9 mouse cellular contexts compared by ENCODE assay signal in genomic region chr1:172220414-172220813, GRCm38 (mm10). TPM values are rescaled to one million over a fixed set of nuclear protein-coding genes. Genes with fewer than 3 reads are reported as not detected.
DNase-seq lines count a peak whose midpoint lies in the region; ATAC-seq and TF ChIP-seq lines count a peak whose summit lies in the region.
"Had no signal": no experiment of that assay in that cellular context is flagged by ENCODE, and none has a peak within 500 bp of the region (broad histone marks: within the 10 kb centered on the region; RNA-seq: fewer than 3 reads in every experiment).

No protein-coding gene starts in this region.

- peak overlapping the region; percentile 77 for H3K4me3 ChIP-seq in gastrocnemius, adult 2 months
- H3K4me3 ChIP-seq in hindbrain, embryonic 13.5 days: no peak overlapping the region
- no peak overlapping the region for H3K4me3 ChIP-seq in limb, embryonic 14.5 days (replicated peaks; ENCODE audit: low read length)
- no peak overlapping the region for H3K4me3 ChIP-seq in cerebellum, adult 2 months (replicated peaks; ENCODE audit: insufficient read depth, low read depth, low read length)

- intact Hi-C loops in gastrocnemius, adult 2 months (cut with DNase I): loop anchor here (2.0 kb wide), 1 partner anchor 72 kb away; the partner anchor contains the start of gene Dcaf8
- intact Hi-C loops in left cerebral cortex, postnatal 36 days (cut with DNase I): no loop called here

- no peak for TF ChIP-seq POLR2A in limb, embryonic 14.5 days (IDR thresholded peaks at IDR 0.05; ENCODE audit: borderline replicate concordance, extremely low read depth, insufficient read depth, insufficient read length)
- no peak for TF ChIP-seq POLR2A in cerebellum, adult 2 months (IDR thresholded peaks at IDR 0.05; ENCODE audit: borderline replicate concordance, insufficient read depth, low read length)

- no peak overlapping the region for H3K4me2 ChIP-seq in hindbrain, embryonic 13.5 days
- H3K4me2 ChIP-seq in limb, embryonic 14.5 days (replicated peaks; ENCODE audit: low read depth, low read length, severe bottlenecking): no peak overlapping the region; the same call in 1 of the 2 replicates

- H3K9me3 ChIP-seq in hindbrain, embryonic 13.5 days: no peaks in the 10 kb centered on the region
- no peaks in the 10 kb centered on the region for H3K9me3 ChIP-seq in limb, embryonic 14.5 days (ENCODE audit: control insufficient read depth, low read length)

- H3K9ac ChIP-seq in hindbrain, embryonic 13.5 days: no peak overlapping the region
- no peak overlapping the region for H3K9ac ChIP-seq in limb, embryonic 14.5 days (ENCODE audit: low read depth, low read length, severe bottlenecking)

- H3K27me3 ChIP-seq in hindbrain, embryonic 13.5 days: no peaks in the 10 kb centered on the region
- H3K27me3 ChIP-seq in limb, embryonic 14.5 days (ENCODE audit: control insufficient read depth, insufficient read depth, low read length): no peaks in the 10 kb centered on the region
- no peaks in the 10 kb centered on the region for H3K27me3 ChIP-seq in cerebellum, adult 2 months (ENCODE audit: control insufficient read depth, insufficient read depth, low read length)

- H3K27ac ChIP-seq in gastrocnemius, adult 2 months: peak overlapping the region; percentile 97
- H3K27ac ChIP-seq in hindbrain, embryonic 13.5 days: peak overlapping the region; percentile 61
- H3K27ac ChIP-seq in limb, embryonic 14.5 days (replicated peaks; ENCODE audit: low read depth, low read length): peak overlapping the region; percentile 89
- no peak overlapping the region for H3K27ac ChIP-seq in cerebellum, adult 2 months (ENCODE audit: insufficient read depth, low read length)

- TF ChIP-seq CTCF in gastrocnemius, adult 2 months (IDR thresholded peaks at IDR 0.05): no peak
- no peak for TF ChIP-seq CTCF in cerebellum, adult 2 months (IDR thresholded peaks at IDR 0.05; ENCODE audit: borderline replicate concordance, insufficient read depth, low read depth, low read length)

- peak; percentile 19; the same call in 1 of the 2 replicates for ATAC-seq in hindbrain, embryonic 13.5 days (ENCODE audit: low FRiP score)
- ATAC-seq in limb, embryonic 14.5 days (ENCODE audit: low FRiP score, low read depth): peak; percentile 66
- ATAC-seq in erythroid progenitor cell, adult 5-6 weeks (replicated peaks; ENCODE audit: low FRiP score, poor library complexity, severe bottlenecking): no peak

- WGBS in hindbrain, embryonic 13.5 days: 48% methylated on average over 10 of the region's 10 CpGs
- 21% methylated on average over 10 of the region's 10 CpGs for WGBS in limb, embryonic 14.5 days
- WGBS in cerebellum, adult 2 months: 28% methylated on average over 10 of the region's 10 CpGs

- H3K36me3 ChIP-seq in hindbrain, embryonic 13.5 days: no peaks in the 10 kb centered on the region
- H3K36me3 ChIP-seq in limb, embryonic 14.5 days (ENCODE audit: control insufficient read depth, insufficient read depth, low read length): no peaks in the 10 kb centered on the region

- DNase-seq in urinary bladder, postnatal 14 days (ENCODE audit: low spot score): peak; percentile 60
- no peak for DNase-seq in urinary bladder, adult 18-20 months (ENCODE audit: low spot score in 2 of 2)
- peak; percentile 88 for DNase-seq in gastrocnemius, adult 2 months
- DNase-seq in limb, embryonic 14.5 days (ENCODE audit: low spot score): peak; percentile 97
- DNase-seq in left cerebral cortex, postnatal 36 days (ENCODE audit: low spot score in 2 of 2): no peak
- no peak for DNase-seq in cerebellum, adult 2 months

- peaks cover 47% of the 10 kb centered on the region for H3K4me1 ChIP-seq in hindbrain, embryonic 13.5 days (replicated peaks)
- peaks cover 43% of the 10 kb centered on the region for H3K4me1 ChIP-seq in limb, embryonic 14.5 days (ENCODE audit: control insufficient read depth, insufficient read depth, low read length)
- H3K4me1 ChIP-seq in cerebellum, adult 2 months (ENCODE audit: control insufficient read depth, insufficient read depth, low read length): peaks cover 24% of the 10 kb centered on the region

RNA-seq across cellular contexts. Expression of gene Casq1, which starts 0.7 kb away (rescaled TPM):
- total RNA-seq in gastrocnemius, adult 2 months (2021): 1,000 to 10,000 TPM; 2,819 to 3,581 TPM
- 2.3 and 2.4 TPM in 2 replicates for polyA plus RNA-seq in hindbrain, embryonic 13.5 days (2015; fragmentation: Nextera tagmentation; extraction: Ambion mirVana)
- 13.3 and 17.8 TPM in 2 replicates for polyA plus RNA-seq in limb, embryonic 14.5 days (2012; rRNA removed)
- polyA plus RNA-seq in limb, embryonic 14.5 days (2014; fragmentation: Nextera tagmentation; extraction: Ambion mirVana): 11.3 and 14.9 TPM in 2 replicates
- total RNA-seq in erythroid progenitor cell, adult 5-6 weeks (2015; ENCODE audit: low replicate concordance): not detected in 2 replicates
- total RNA-seq in erythroid progenitor cell, adult 5-6 weeks (2017; ENCODE audit: low replicate concordance): not detected in 2 replicates
- total RNA-seq in left cerebral cortex, postnatal 36 days (2021): 1 to 10 TPM in 1 of 2 experiments, under 1 TPM in 1; 0.67 to 1.0 TPM
- 3.8 and 3.9 TPM in 2 replicates for polyA plus RNA-seq in cerebellum, adult 2 months (2012; rRNA removed)

RNA-seq across cellular contexts. Expression of gene Pea15a, which starts 13.8 kb away (rescaled TPM):
- 10 to 100 TPM; 19.5 to 35.2 TPM for total RNA-seq in gastrocnemius, adult 2 months (2021)
- polyA plus RNA-seq in hindbrain, embryonic 13.5 days (2015; fragmentation: Nextera tagmentation; extraction: Ambion mirVana): 400 and 410 TPM in 2 replicates
- polyA plus RNA-seq in limb, embryonic 14.5 days (2012; rRNA removed): 106 and 108 TPM in 2 replicates
- 119 and 122 TPM in 2 replicates for polyA plus RNA-seq in limb, embryonic 14.5 days (2014; fragmentation: Nextera tagmentation; extraction: Ambion mirVana)
- 5.4 and 12.2 TPM in 2 replicates for total RNA-seq in erythroid progenitor cell, adult 5-6 weeks (2015; ENCODE audit: low replicate concordance)
- 3.3 and 6.0 TPM in 2 replicates for total RNA-seq in erythroid progenitor cell, adult 5-6 weeks (2017; ENCODE audit: low replicate concordance)
- total RNA-seq in left cerebral cortex, postnatal 36 days (2021): 100 to 1,000 TPM; 409 to 413 TPM
- polyA plus RNA-seq in cerebellum, adult 2 months (2012; rRNA removed): 562 and 572 TPM in 2 replicates

RNA-seq across cellular contexts. Expression of gene Atp1a4, which starts 37.8 kb away (rescaled TPM):
- under 1 TPM; 0.20 to 0.43 TPM for total RNA-seq in gastrocnemius, adult 2 months (2021)
- 0.06 TPM in 1 of 2 replicates, not detected in the other for polyA plus RNA-seq in hindbrain, embryonic 13.5 days (2015; fragmentation: Nextera tagmentation; extraction: Ambion mirVana)
- polyA plus RNA-seq in limb, embryonic 14.5 days (2012; rRNA removed): 0.03 TPM in 1 of 2 replicates, not detected in the other
- polyA plus RNA-seq in limb, embryonic 14.5 days (2014; fragmentation: Nextera tagmentation; extraction: Ambion mirVana): not detected in 2 replicates
- not detected in 2 replicates for total RNA-seq in erythroid progenitor cell, adult 5-6 weeks (2015; ENCODE audit: low replicate concordance)
- total RNA-seq in erythroid progenitor cell, adult 5-6 weeks (2017; ENCODE audit: low replicate concordance): not detected in 2 replicates
- not detected for total RNA-seq in left cerebral cortex, postnatal 36 days (2021)
- polyA plus RNA-seq in cerebellum, adult 2 months (2012; rRNA removed): 0.03 TPM in 1 of 2 replicates, not detected in the other
- total RNA-seq: layer of hippocampus, postnatal 36 days had no signal

RNA-seq across cellular contexts. Expression of gene Igsf8, which starts 41.0 kb away (rescaled TPM):
- 1 to 10 TPM; 7.4 to 8.3 TPM for total RNA-seq in gastrocnemius, adult 2 months (2021)
- 104 and 112 TPM in 2 replicates for polyA plus RNA-seq in hindbrain, embryonic 13.5 days (2015; fragmentation: Nextera tagmentation; extraction: Ambion mirVana)
- 71.4 and 86.4 TPM in 2 replicates for polyA plus RNA-seq in limb, embryonic 14.5 days (2012; rRNA removed)
- 49.8 and 50.1 TPM in 2 replicates for polyA plus RNA-seq in limb, embryonic 14.5 days (2014; fragmentation: Nextera tagmentation; extraction: Ambion mirVana)
- 14.4 and 15.1 TPM in 2 replicates for total RNA-seq in erythroid progenitor cell, adult 5-6 weeks (2015; ENCODE audit: low replicate concordance)
- 3.1 and 3.3 TPM in 2 replicates for total RNA-seq in erythroid progenitor cell, adult 5-6 weeks (2017; ENCODE audit: low replicate concordance)
- total RNA-seq in left cerebral cortex, postnatal 36 days (2021): 100 to 1,000 TPM; 253 to 300 TPM
- 254 and 269 TPM in 2 replicates for polyA plus RNA-seq in cerebellum, adult 2 months (2012; rRNA removed)

Comparison
In these comparisons a context has a peak if more than half of its experiments do, and no peak if none do; other contexts are left out.
1. DNase-seq: peak in urinary bladder, postnatal 14 days (single experiment), gastrocnemius, adult 2 months (single experiment) and limb, embryonic 14.5 days (single experiment); none in urinary bladder, adult 18-20 months (0 of 2), left cerebral cortex, postnatal 36 days (0 of 2) and cerebellum, adult 2 months (0 of 2).
2. RNA of gene Casq1, which starts 0.7 kb away (total RNA-seq): 2,819 to 3,581 TPM in gastrocnemius, adult 2 months; 0.67 to 1.0 TPM in left cerebral cortex, postnatal 36 days and not detected in erythroid progenitor cell, adult 5-6 weeks; every median in the first group is over 1,000 times any median in the second.
3. RNA of gene Pea15a, which starts 13.8 kb away (total RNA-seq): 409 to 413 TPM in left cerebral cortex, postnatal 36 days; 19.5 to 35.2 TPM in gastrocnemius, adult 2 months and 3.3 to 12.2 TPM in erythroid progenitor cell, adult 5-6 weeks; every median in the first group is over 10 times any median in the second.